Mouse (Mus musculus): Measurements from ENCODE around the gene Ngdn. TPM values are rescaled to one million over a fixed set of nuclear protein-coding genes. Genes with fewer than 3 reads are reported as not detected.

The Ngdn gene
- polyA plus RNA-seq, 2 experiments: 62.6 to 66.8 TPM

DNA sequence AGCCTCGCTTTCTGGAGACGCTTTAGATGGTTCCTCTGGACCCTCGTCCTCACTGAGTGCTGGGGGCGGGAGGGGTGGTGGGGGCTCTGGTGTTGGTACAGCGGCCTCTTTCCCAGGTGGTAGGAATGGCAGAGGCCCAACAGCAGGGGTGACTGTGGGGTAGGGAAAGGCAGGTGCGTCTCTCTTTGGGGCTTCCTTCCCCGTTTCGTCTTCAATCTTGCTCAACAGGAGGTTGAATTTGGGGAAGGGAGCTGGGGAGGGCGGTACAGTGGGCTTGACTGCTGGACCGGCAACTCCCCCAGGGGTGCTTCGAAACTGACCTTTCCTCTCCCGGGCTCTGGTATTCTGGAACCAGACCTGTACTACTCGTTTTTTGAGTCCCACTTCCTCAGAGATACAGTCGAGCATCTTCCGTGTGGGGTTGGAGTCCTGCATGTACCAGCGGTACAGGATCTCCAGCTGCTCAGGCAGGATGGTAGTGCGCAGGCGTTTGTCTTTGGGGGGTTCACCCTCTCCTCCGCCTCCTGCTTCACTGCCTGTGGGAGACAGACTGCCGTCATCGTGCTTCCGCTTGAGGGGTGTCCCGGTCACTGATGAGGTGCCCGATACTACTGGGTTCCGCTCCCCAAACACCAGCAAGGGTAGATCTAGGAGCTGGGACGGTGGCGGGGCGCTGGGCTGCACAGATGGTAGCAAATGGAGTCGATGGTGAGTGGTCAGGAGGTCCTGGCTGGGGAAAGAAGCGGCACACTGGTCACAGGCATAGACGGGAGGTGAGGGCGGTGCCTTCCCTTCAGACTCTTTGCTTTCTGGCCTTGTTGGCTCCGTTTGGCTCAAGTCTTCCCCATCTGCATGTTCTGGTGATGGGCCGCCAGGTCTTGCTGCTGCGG is 49.5 kb downstream of the Ngdn start:
- no peak overlapping the region for H3K4me2 ChIP-seq (replicated peaks; ENCODE audit: low read depth, low read length, severe bottlenecking)
- H3K36me3 ChIP-seq (ENCODE audit: control insufficient read depth, insufficient read depth, low read length): peaks cover 21% of the 10 kb centered on the region
- 71% methylated on average over 35 of the region's 35 CpGs for WGBS
- no peak overlapping the region for H3K9ac ChIP-seq (ENCODE audit: low read depth, low read length, severe bottlenecking)
- no peaks in the 10 kb centered on the region for H3K9me3 ChIP-seq (ENCODE audit: control insufficient read depth, low read length)
- H3K27ac ChIP-seq (replicated peaks; ENCODE audit: low read depth, low read length): no peak overlapping the region
- H3K27me3 ChIP-seq (ENCODE audit: control insufficient read depth, insufficient read depth, low read length): no peaks in the 10 kb centered on the region
- H3K4me3 ChIP-seq (replicated peaks; ENCODE audit: low read length): no peak overlapping the region
- no peak for TF ChIP-seq POLR2A (IDR thresholded peaks at IDR 0.05; ENCODE audit: borderline replicate concordance, extremely low read depth, insufficient read depth, insufficient read length)
- DNase-seq (ENCODE audit: low spot score) (no peak), ATAC-seq (ENCODE audit: low FRiP score, low read depth) (no peak)
- H3K4me1 ChIP-seq (ENCODE audit: control insufficient read depth, insufficient read depth, low read length): peaks cover 18% of the 10 kb centered on the region

DNA sequence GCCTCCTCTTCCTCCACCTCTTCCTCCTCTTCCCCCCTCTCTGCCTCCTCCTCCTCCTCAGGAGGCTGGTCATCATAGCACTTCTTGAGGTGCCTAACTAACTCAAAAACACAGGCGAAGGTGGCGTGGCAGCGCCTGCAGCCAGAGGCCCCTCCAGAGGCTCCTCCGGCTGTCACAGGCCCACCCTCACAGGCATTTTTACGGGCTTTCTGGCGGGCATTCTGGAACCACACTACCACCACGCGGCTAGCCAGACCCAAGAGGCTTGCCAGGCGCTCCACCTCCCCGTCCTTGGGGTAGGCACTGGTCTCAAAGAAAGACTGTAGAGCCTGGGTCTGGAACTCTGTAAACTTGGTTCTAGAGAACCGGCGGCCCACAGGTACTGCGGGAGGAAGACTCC is 50.1 kb downstream of the Ngdn start:
- H3K27me3 ChIP-seq (ENCODE audit: control insufficient read depth, insufficient read depth, low read length): no peaks in the 10 kb centered on the region
- H3K9ac ChIP-seq (ENCODE audit: low read depth, low read length, severe bottlenecking): no peak overlapping the region
- no peak overlapping the region for H3K27ac ChIP-seq (replicated peaks; ENCODE audit: low read depth, low read length)
- DNase-seq (ENCODE audit: low spot score) (no peak), ATAC-seq (ENCODE audit: low FRiP score, low read depth) (no peak)
- peaks cover 18% of the 10 kb centered on the region for H3K4me1 ChIP-seq (ENCODE audit: control insufficient read depth, insufficient read depth, low read length)
- no peak overlapping the region for H3K4me2 ChIP-seq (replicated peaks; ENCODE audit: low read depth, low read length, severe bottlenecking)
- H3K36me3 ChIP-seq (ENCODE audit: control insufficient read depth, insufficient read depth, low read length): peaks cover 24% of the 10 kb centered on the region
- H3K9me3 ChIP-seq (ENCODE audit: control insufficient read depth, low read length): no peaks in the 10 kb centered on the region
- 77% methylated on average over 13 of the region's 13 CpGs for WGBS
- no peak overlapping the region for H3K4me3 ChIP-seq (replicated peaks; ENCODE audit: low read length)
- no peak for TF ChIP-seq POLR2A (IDR thresholded peaks at IDR 0.05; ENCODE audit: borderline replicate concordance, extremely low read depth, insufficient read depth, insufficient read length)

DNA sequence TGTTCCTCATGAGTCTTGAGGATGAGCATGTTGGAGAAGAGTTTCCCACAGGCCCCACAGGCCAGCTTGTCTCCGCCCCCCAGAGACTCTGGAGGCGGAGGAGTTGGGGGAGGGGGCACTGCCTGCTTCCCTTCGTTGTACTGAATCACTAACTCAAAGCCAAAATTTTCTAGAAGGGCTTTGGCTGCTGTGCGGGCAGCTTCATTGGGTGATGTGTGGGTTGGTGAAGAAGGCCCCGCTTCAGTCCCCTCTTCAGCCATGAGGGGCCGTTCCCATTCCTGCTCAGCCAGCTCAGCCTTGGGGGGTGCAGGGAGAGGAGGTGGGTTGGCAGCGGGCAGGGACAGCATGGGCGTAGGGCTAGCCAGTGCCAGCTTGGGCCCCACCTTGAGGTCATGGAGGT is 50.8 kb downstream of the Ngdn start:
- no peak overlapping the region for H3K4me3 ChIP-seq (replicated peaks; ENCODE audit: low read length)
- no peak overlapping the region for H3K4me2 ChIP-seq (replicated peaks; ENCODE audit: low read depth, low read length, severe bottlenecking)
- no peak overlapping the region for H3K9ac ChIP-seq (ENCODE audit: low read depth, low read length, severe bottlenecking)
- peaks cover 24% of the 10 kb centered on the region for H3K36me3 ChIP-seq (ENCODE audit: control insufficient read depth, insufficient read depth, low read length)
- TF ChIP-seq POLR2A (IDR thresholded peaks at IDR 0.05; ENCODE audit: borderline replicate concordance, extremely low read depth, insufficient read depth, insufficient read length): no peak
- WGBS: 91% methylated on average over 8 of the region's 8 CpGs
- no peaks in the 10 kb centered on the region for H3K9me3 ChIP-seq (ENCODE audit: control insufficient read depth, low read length)
- H3K27me3 ChIP-seq (ENCODE audit: control insufficient read depth, insufficient read depth, low read length): no peaks in the 10 kb centered on the region
- H3K4me1 ChIP-seq (ENCODE audit: control insufficient read depth, insufficient read depth, low read length): peaks cover 16% of the 10 kb centered on the region
- no peak overlapping the region for H3K27ac ChIP-seq (replicated peaks; ENCODE audit: low read depth, low read length)
- no peak for DNase-seq (ENCODE audit: low spot score)
- ATAC-seq (ENCODE audit: low FRiP score, low read depth): no peak

DNA sequence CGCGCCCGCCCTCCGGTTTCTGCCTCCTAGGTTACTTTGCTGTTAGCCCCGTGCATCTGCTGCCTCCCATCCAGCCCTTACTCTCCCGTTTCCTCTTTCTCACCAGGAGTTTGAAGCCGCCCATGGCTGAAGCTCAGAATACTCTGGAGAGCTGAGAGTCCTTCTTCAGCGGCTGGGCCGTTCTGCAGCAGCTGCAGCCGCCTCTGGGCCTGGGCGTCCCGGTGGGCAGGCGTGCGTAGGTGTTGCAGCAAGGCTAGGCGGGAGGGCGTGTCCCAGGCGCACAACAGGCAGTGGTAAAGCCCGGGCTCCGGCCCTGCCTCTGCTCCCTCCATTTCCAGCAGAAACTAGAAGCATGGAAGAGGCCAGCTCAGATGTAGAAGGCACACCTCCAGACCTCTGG is 56.5 kb downstream of the Ngdn start:
- H3K4me2 ChIP-seq (replicated peaks; ENCODE audit: low read depth, low read length, severe bottlenecking): peak overlapping the region; percentile 37
- no peak for ATAC-seq (ENCODE audit: low FRiP score, low read depth)
- no peaks in the 10 kb centered on the region for H3K27me3 ChIP-seq (ENCODE audit: control insufficient read depth, insufficient read depth, low read length)
- no peaks in the 10 kb centered on the region for H3K9me3 ChIP-seq (ENCODE audit: control insufficient read depth, low read length)
- DNase-seq (ENCODE audit: low spot score): no peak
- no peak for TF ChIP-seq POLR2A (IDR thresholded peaks at IDR 0.05; ENCODE audit: borderline replicate concordance, extremely low read depth, insufficient read depth, insufficient read length)
- H3K27ac ChIP-seq (replicated peaks; ENCODE audit: low read depth, low read length): no peak overlapping the region
- H3K4me3 ChIP-seq (replicated peaks; ENCODE audit: low read length): peak overlapping the region; percentile 4
- peaks cover 27% of the 10 kb centered on the region for H3K36me3 ChIP-seq (ENCODE audit: control insufficient read depth, insufficient read depth, low read length)
- peak overlapping the region; percentile 40 for H3K9ac ChIP-seq (ENCODE audit: low read depth, low read length, severe bottlenecking)
- peaks cover 8% of the 10 kb centered on the region for H3K4me1 ChIP-seq (ENCODE audit: control insufficient read depth, insufficient read depth, low read length)
- WGBS: 15% methylated on average over 19 of the region's 19 CpGs

MicroRNAs within 50 kb of the gene (microRNA counts, 519-probe panel; counts per million panel counts)
- microRNA mmu-miR-208b: 2,174 counts per million, percentile 34 among the panel's probes with 10 or more counts

Small RNA genes lying within 50 kb of the gene (microRNA-seq; reads per million reads assigned to microRNA genes)
- 144 reads per million, percentile 51 among the genes with 10 or more reads in this experiment for gene Mir208b

Other genes with a start within 250 kb of the Ngdn start
- 5.8 and 6.9 TPM in 2 replicates for gene Slc7a8, start 233.5 kb upstream of the Ngdn start, polyA plus RNA-seq (2012; rRNA removed)
- 4.5 and 4.7 TPM in 2 replicates for gene Slc7a8, start 233.5 kb upstream of the Ngdn start, polyA plus RNA-seq (2014; fragmentation: Nextera tagmentation; extraction: Ambion mirVana)
- not detected in 2 replicates for gene Rnf212b, start 201.3 kb upstream of the Ngdn start, polyA plus RNA-seq (2012; rRNA removed)
- gene Rnf212b, start 201.3 kb upstream of the Ngdn start, polyA plus RNA-seq (2014; fragmentation: Nextera tagmentation; extraction: Ambion mirVana): not detected in 2 replicates
- 5.9 and 6.3 TPM in 2 replicates for gene Homez, start 144.5 kb upstream of the Ngdn start, polyA plus RNA-seq (2012; rRNA removed)
- 9.0 and 9.2 TPM in 2 replicates for gene Homez, start 144.5 kb upstream of the Ngdn start, polyA plus RNA-seq (2014; fragmentation: Nextera tagmentation; extraction: Ambion mirVana)
- 7.0 and 8.0 TPM in 2 replicates for gene Ppp1r3e, start 137.9 kb upstream of the Ngdn start, polyA plus RNA-seq (2012; rRNA removed)
- 0.86 and 1.4 TPM in 2 replicates for gene Ppp1r3e, start 137.9 kb upstream of the Ngdn start, polyA plus RNA-seq (2014; fragmentation: Nextera tagmentation; extraction: Ambion mirVana)
- gene Bcl2l2, start 132.1 kb upstream of the Ngdn start, polyA plus RNA-seq (2012; rRNA removed): 44.4 and 46.6 TPM in 2 replicates
- 5.4 and 5.5 TPM in 2 replicates for gene Bcl2l2, start 132.1 kb upstream of the Ngdn start, polyA plus RNA-seq (2014; fragmentation: Nextera tagmentation; extraction: Ambion mirVana)
- 0.16 and 1.7 TPM in 2 replicates for gene Gm20521, start 132.0 kb upstream of the Ngdn start, polyA plus RNA-seq (2012; rRNA removed)
- gene Gm20521, start 132.0 kb upstream of the Ngdn start, polyA plus RNA-seq (2014; fragmentation: Nextera tagmentation; extraction: Ambion mirVana): 0.19 TPM in 1 of 2 replicates, not detected in the other
- gene Pabpn1, start 123.0 kb upstream of the Ngdn start, polyA plus RNA-seq (2012; rRNA removed): 476 and 495 TPM in 2 replicates
- 137 and 147 TPM in 2 replicates for gene Pabpn1, start 123.0 kb upstream of the Ngdn start, polyA plus RNA-seq (2014; fragmentation: Nextera tagmentation; extraction: Ambion mirVana)
- 403 and 594 TPM in 2 replicates for gene Slc22a17, start 102.3 kb upstream of the Ngdn start, polyA plus RNA-seq (2012; rRNA removed)
- 57.9 and 64.3 TPM in 2 replicates for gene Slc22a17, start 102.3 kb upstream of the Ngdn start, polyA plus RNA-seq (2014; fragmentation: Nextera tagmentation; extraction: Ambion mirVana)
- 117 and 171 TPM in 2 replicates for gene Efs, start 89.3 kb upstream of the Ngdn start, polyA plus RNA-seq (2012; rRNA removed)
- gene Efs, start 89.3 kb upstream of the Ngdn start, polyA plus RNA-seq (2014; fragmentation: Nextera tagmentation; extraction: Ambion mirVana): 58.9 and 66.9 TPM in 2 replicates
- 0.31 and 0.77 TPM in 2 replicates for gene Il25, start 82.8 kb upstream of the Ngdn start, polyA plus RNA-seq (2012; rRNA removed)
- gene Il25, start 82.8 kb upstream of the Ngdn start, polyA plus RNA-seq (2014; fragmentation: Nextera tagmentation; extraction: Ambion mirVana): 0.19 TPM in 1 of 2 replicates, not detected in the other
- gene Cmtm5, start 79.2 kb upstream of the Ngdn start, polyA plus RNA-seq (2012; rRNA removed): 22.7 and 35.5 TPM in 2 replicates
- gene Cmtm5, start 79.2 kb upstream of the Ngdn start, polyA plus RNA-seq (2014; fragmentation: Nextera tagmentation; extraction: Ambion mirVana): 18.6 and 20.1 TPM in 2 replicates
- 0.77 and 2.1 TPM in 2 replicates for gene Myh6, start 48.5 kb upstream of the Ngdn start, polyA plus RNA-seq (2012; rRNA removed)
- 4.8 and 7.3 TPM in 2 replicates for gene Myh6, start 48.5 kb upstream of the Ngdn start, polyA plus RNA-seq (2014; fragmentation: Nextera tagmentation; extraction: Ambion mirVana)
- not detected in 2 replicates for gene Gm17428, start 38.5 kb upstream of the Ngdn start, polyA plus RNA-seq (2012; rRNA removed)
- not detected in 2 replicates for gene Gm17428, start 38.5 kb upstream of the Ngdn start, polyA plus RNA-seq (2014; fragmentation: Nextera tagmentation; extraction: Ambion mirVana)
- 29.5 and 59.8 TPM in 2 replicates for gene Myh7, start 20.8 kb upstream of the Ngdn start, polyA plus RNA-seq (2012; rRNA removed)
- 40.0 and 55.3 TPM in 2 replicates for gene Myh7, start 20.8 kb upstream of the Ngdn start, polyA plus RNA-seq (2014; fragmentation: Nextera tagmentation; extraction: Ambion mirVana)
- gene Zfhx2, start 76.9 kb downstream of the Ngdn start, polyA plus RNA-seq (2012; rRNA removed): 5.3 and 6.1 TPM in 2 replicates
- 3.7 and 4.7 TPM in 2 replicates for gene Zfhx2, start 76.9 kb downstream of the Ngdn start, polyA plus RNA-seq (2014; fragmentation: Nextera tagmentation; extraction: Ambion mirVana)
- 11.9 and 12.4 TPM in 2 replicates for gene Thtpa, start 79.3 kb downstream of the Ngdn start, polyA plus RNA-seq (2012; rRNA removed)
- gene Thtpa, start 79.3 kb downstream of the Ngdn start, polyA plus RNA-seq (2014; fragmentation: Nextera tagmentation; extraction: Ambion mirVana): 19.9 and 20.3 TPM in 2 replicates
- gene Ap1g2, start 91.1 kb downstream of the Ngdn start, polyA plus RNA-seq (2012; rRNA removed): 22.9 and 31.4 TPM in 2 replicates
- gene Ap1g2, start 91.1 kb downstream of the Ngdn start, polyA plus RNA-seq (2014; fragmentation: Nextera tagmentation; extraction: Ambion mirVana): 19.5 and 20.4 TPM in 2 replicates
- 10.4 and 11.2 TPM in 2 replicates for gene Jph4, start 101.5 kb downstream of the Ngdn start, polyA plus RNA-seq (2012; rRNA removed)
- gene Jph4, start 101.5 kb downstream of the Ngdn start, polyA plus RNA-seq (2014; fragmentation: Nextera tagmentation; extraction: Ambion mirVana): 2.5 and 3.0 TPM in 2 replicates
- 0.34 and 0.38 TPM in 2 replicates for gene Dhrs2, start 206.6 kb downstream of the Ngdn start, polyA plus RNA-seq (2012; rRNA removed)
- 0.47 TPM in 1 of 2 replicates, not detected in the other for gene Dhrs2, start 206.6 kb downstream of the Ngdn start, polyA plus RNA-seq (2014; fragmentation: Nextera tagmentation; extraction: Ambion mirVana)